Mouse (Mus musculus): ENCODE results near the gene Ccdc90b.

DNA sequence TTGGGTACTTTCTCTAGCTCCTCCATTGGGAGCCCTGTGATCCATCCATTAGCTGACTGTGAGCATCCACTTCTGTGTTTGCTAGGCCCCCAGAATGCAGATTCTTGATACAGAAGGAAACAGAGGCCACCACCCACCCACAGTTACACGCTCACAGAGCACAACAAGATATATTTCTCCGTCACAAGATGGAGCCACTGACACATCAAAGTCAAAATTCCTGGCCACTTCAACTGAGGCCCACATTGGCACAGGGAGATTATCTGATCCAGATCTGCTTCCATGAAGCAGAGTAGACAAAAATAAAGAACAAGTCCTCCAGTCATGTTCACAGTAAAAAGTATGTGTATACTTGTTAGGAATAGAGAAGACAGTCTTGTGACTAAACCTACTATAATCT, 69.2 kb downstream of the Ccdc90b start:
- TF ChIP-seq CTCF (IDR thresholded peaks at IDR 0.05; ENCODE audit: borderline replicate concordance, insufficient read depth, low read depth, low read length) (peak; percentile 34; the same call in 1 of the 2 replicates), POLR2A (IDR thresholded peaks at IDR 0.05; ENCODE audit: borderline replicate concordance, insufficient read depth, low read length) (no peak)

Measured in cerebellum, adult 2 months (tissue).